ENCODE assay signal across 9 mouse cellular contexts in genomic region chr9:75684292-75684691, GRCm38 (mm10). TPM values are rescaled to one million over a fixed set of nuclear protein-coding genes. Genes with fewer than 3 reads are reported as not detected.
DNase-seq lines count a peak whose midpoint lies in the region; ATAC-seq and TF ChIP-seq lines count a peak whose summit lies in the region.
"Had no signal": no experiment of that assay in that cellular context is flagged by ENCODE, and none has a peak within 500 bp of the region (broad histone marks: within the 10 kb centered on the region; RNA-seq: fewer than 3 reads in every experiment).

No protein-coding gene starts in this region.

- H3K4me3 ChIP-seq in kidney, postnatal 0 days (replicated peaks; ENCODE audit: low read depth, low read length): no peak overlapping the region
- H3K4me3 ChIP-seq in embryonic facial prominence, embryonic 14.5 days (ENCODE audit: low read depth, low read length): peak overlapping the region; percentile 27
- peak overlapping the region; percentile 88 for H3K4me3 ChIP-seq in hindbrain, embryonic 16.5 days (ENCODE audit: low read length)
- peak overlapping the region; percentile 56 for H3K4me3 ChIP-seq in neural tube, embryonic 12.5 days

- H3K36me3 ChIP-seq in kidney, postnatal 0 days (ENCODE audit: insufficient read depth, low read length): no peaks in the 10 kb centered on the region
- no peaks in the 10 kb centered on the region for H3K36me3 ChIP-seq in embryonic facial prominence, embryonic 14.5 days (ENCODE audit: control insufficient read depth, insufficient read depth, low read length)
- H3K36me3 ChIP-seq in hindbrain, embryonic 16.5 days (ENCODE audit: control insufficient read depth, insufficient read depth, low read length): no peaks in the 10 kb centered on the region
- H3K36me3 ChIP-seq in neural tube, embryonic 12.5 days: 0 out of 2 replicates have a peak, but pooled peaks cover under 1% of the 10 kb centered on the region
- H3K36me3 ChIP-seq: G1E had no signal

- TF ChIP-seq CTCF in kidney, postnatal 0 days (IDR thresholded peaks at IDR 0.05; ENCODE audit: low read depth): no peak

- 70% methylated on average over 4 of the region's 4 CpGs for WGBS in kidney, postnatal 0 days
- 67% methylated on average over 4 of the region's 4 CpGs for WGBS in embryonic facial prominence, embryonic 14.5 days
- 50% methylated on average over 4 of the region's 4 CpGs for WGBS in hindbrain, embryonic 16.5 days
- 72% methylated on average over 4 of the region's 4 CpGs for WGBS in neural tube, embryonic 12.5 days

- H3K9me3 ChIP-seq in kidney, postnatal 0 days (replicated peaks; ENCODE audit: low read length): no peaks in the 10 kb centered on the region
- H3K9me3 ChIP-seq in embryonic facial prominence, embryonic 14.5 days (ENCODE audit: control insufficient read depth, low read length): no peaks in the 10 kb centered on the region
- no peaks in the 10 kb centered on the region for H3K9me3 ChIP-seq in hindbrain, embryonic 16.5 days (ENCODE audit: control insufficient read depth, low read length)
- H3K9me3 ChIP-seq in neural tube, embryonic 12.5 days: 0 out of 2 replicates have a peak, but pooled peaks cover 4% of the 10 kb centered on the region

- H3K9ac ChIP-seq in kidney, postnatal 0 days (ENCODE audit: low read depth, low read length): no peak overlapping the region
- no peak overlapping the region for H3K9ac ChIP-seq in embryonic facial prominence, embryonic 14.5 days (ENCODE audit: low read depth, low read length)
- H3K9ac ChIP-seq in hindbrain, embryonic 16.5 days (ENCODE audit: low read depth, low read length): peak overlapping the region; percentile 89
- H3K9ac ChIP-seq in neural tube, embryonic 12.5 days: peak overlapping the region; percentile 64; the same call in 1 of the 2 replicates

- H3K27me3 ChIP-seq in kidney, postnatal 0 days (ENCODE audit: insufficient read depth, low read length): no peaks in the 10 kb centered on the region
- H3K27me3 ChIP-seq in embryonic facial prominence, embryonic 14.5 days (replicated peaks; ENCODE audit: control insufficient read depth, insufficient read depth, low read length): peaks cover 4% of the 10 kb centered on the region; the same call in 1 of the 2 replicates
- no peaks in the 10 kb centered on the region for H3K27me3 ChIP-seq in hindbrain, embryonic 16.5 days (replicated peaks; ENCODE audit: control insufficient read depth, insufficient read depth, low read length)
- H3K27me3 ChIP-seq in neural tube, embryonic 12.5 days (replicated peaks): no peaks in the 10 kb centered on the region

- DNase-seq in kidney, postnatal 0 days (ENCODE audit: low spot score): no peak
- no peak for DNase-seq in kidney, postnatal 25 days
- no peak for DNase-seq in embryonic facial prominence, embryonic 14.5 days (ENCODE audit: low spot score)
- no peak for DNase-seq in embryo, embryonic 9.5 days (ENCODE audit: extremely low spot score)
- DNase-seq in testis, postnatal 10 days (ENCODE audit: low spot score): no peak
- DNase-seq in thymus, postnatal 10 days (ENCODE audit: low spot score in 2 of 2): no peak

- no peak for ATAC-seq in kidney, postnatal 0 days (replicated peaks; ENCODE audit: low FRiP score, low read depth)
- ATAC-seq in embryonic facial prominence, embryonic 14.5 days (ENCODE audit: low read depth): no peak
- no peak for ATAC-seq in hindbrain, embryonic 16.5 days
- peak; percentile 27; the same call in 1 of the 2 replicates for ATAC-seq in neural tube, embryonic 12.5 days (ENCODE audit: low FRiP score, low read depth)

- peak overlapping the region; percentile 41 for H3K4me2 ChIP-seq in kidney, postnatal 0 days (ENCODE audit: low read length)
- H3K4me2 ChIP-seq in embryonic facial prominence, embryonic 14.5 days (ENCODE audit: low read depth, low read length): peak overlapping the region; percentile 53
- H3K4me2 ChIP-seq in hindbrain, embryonic 16.5 days (ENCODE audit: low read length): peak overlapping the region; percentile 47
- H3K4me2 ChIP-seq in neural tube, embryonic 12.5 days (replicated peaks): peak overlapping the region; percentile 56

- H3K4me1 ChIP-seq in kidney, postnatal 0 days (replicated peaks; ENCODE audit: insufficient read depth, low read length): no peaks in the 10 kb centered on the region
- peaks cover 6% of the 10 kb centered on the region; the same call in 1 of the 2 replicates for H3K4me1 ChIP-seq in embryonic facial prominence, embryonic 14.5 days (ENCODE audit: control insufficient read depth, insufficient read depth, low read length)
- peaks cover 11% of the 10 kb centered on the region; the same call in 1 of the 2 replicates for H3K4me1 ChIP-seq in hindbrain, embryonic 16.5 days (ENCODE audit: control insufficient read depth, insufficient read depth, low read depth, low read length)
- H3K4me1 ChIP-seq in neural tube, embryonic 12.5 days: no peaks in the 10 kb centered on the region; the same call in 1 of the 2 replicates

- H3K27ac ChIP-seq in kidney, postnatal 0 days: no peak overlapping the region
- H3K27ac ChIP-seq in embryonic facial prominence, embryonic 14.5 days (replicated peaks; ENCODE audit: low read depth, low read length): no peak overlapping the region
- peak overlapping the region; percentile 94 for H3K27ac ChIP-seq in hindbrain, embryonic 16.5 days (ENCODE audit: low read depth, low read length)
- no peak overlapping the region for H3K27ac ChIP-seq in neural tube, embryonic 12.5 days

RNA-seq across cellular contexts. Expression of gene Scg3, which starts 0.4 kb away (rescaled TPM):
- polyA plus RNA-seq in kidney, postnatal 0 days (2015; fragmentation: Nextera tagmentation; extraction: Ambion mirVana): 0.18 TPM in 2 replicates
- 5.8 and 7.0 TPM in 2 replicates for polyA plus RNA-seq in embryonic facial prominence, embryonic 14.5 days (2014; fragmentation: Nextera tagmentation; extraction: Ambion mirVana)
- 123 and 125 TPM in 2 replicates for polyA plus RNA-seq in hindbrain, embryonic 16.5 days (2015; fragmentation: Nextera tagmentation; extraction: Ambion mirVana)
- 99.8 and 114 TPM in 2 replicates for polyA plus RNA-seq in neural tube, embryonic 12.5 days (2016; fragmentation: Nextera tagmentation; extraction: Ambion mirVana)
- polyA plus RNA-seq: G1E had no signal

RNA-seq across cellular contexts. Expression of gene Lysmd2, which starts 58.8 kb away (rescaled TPM):
- polyA plus RNA-seq in kidney, postnatal 0 days (2015; fragmentation: Nextera tagmentation; extraction: Ambion mirVana): 31.4 and 34.7 TPM in 2 replicates
- polyA plus RNA-seq in embryonic facial prominence, embryonic 14.5 days (2014; fragmentation: Nextera tagmentation; extraction: Ambion mirVana): 44.6 and 48.3 TPM in 2 replicates
- polyA plus RNA-seq in hindbrain, embryonic 16.5 days (2015; fragmentation: Nextera tagmentation; extraction: Ambion mirVana): 34.9 and 36.3 TPM in 2 replicates
- polyA plus RNA-seq in neural tube, embryonic 12.5 days (2016; fragmentation: Nextera tagmentation; extraction: Ambion mirVana): 16.8 and 18.8 TPM in 2 replicates
- polyA plus RNA-seq: G1E had no signal

Comparison
In these comparisons a context has a peak if more than half of its experiments do, and no peak if none do; other contexts are left out.
1. H3K9ac ChIP-seq: peak in hindbrain, embryonic 16.5 days (single experiment) and neural tube, embryonic 12.5 days (single experiment); none in kidney, postnatal 0 days (single experiment) and embryonic facial prominence, embryonic 14.5 days (single experiment).
2. RNA of gene Scg3, which starts 0.4 kb away (polyA plus RNA-seq): 123 to 125 TPM in hindbrain, embryonic 16.5 days and 99.8 to 114 TPM in neural tube, embryonic 12.5 days; 5.8 to 7.0 TPM in embryonic facial prominence, embryonic 14.5 days and 0.18 TPM in kidney, postnatal 0 days; every median in the first group is over 10 times any median in the second.
3. Peak in every context shown above with its lines, with median percentiles within 50 percentile points of each other: H3K4me2 ChIP-seq.